Mouse (Mus musculus) v-Abl transformed pro-B cells (cell line): ENCODE results near the gene Mgat5.

Experiments used
- in situ Hi-C, 2 experiments: fragments of 400-800 bp; cut with MboI; formaldehyde crosslinking; loops; one replicate each; pipeline ENCODE4 v1.15.1; 2025; ENCODE audit not compliant: unreplicated experiment in 2 of 2

Mgat5 gene

GRCm38 (mm10) chr1:127299774-127300173 is 95.0 kb downstream of the Mgat5 start:
- in situ Hi-C loops = loop anchor here (5.0 to 25.0 kb wide), 5 partner anchors 87 to 363 kb away; partner anchors contain the start of gene Mgat5 (in 2 of the 2)

GRCm38 (mm10) chr1:127301038-127301437 is 96.2 kb downstream of the Mgat5 start:
- in situ Hi-C loops = loop anchor here (5.0 to 25.0 kb wide), 5 partner anchors 89 to 361 kb away; partner anchors contain the start of gene Mgat5 (in 2 of the 2)

DNA sequence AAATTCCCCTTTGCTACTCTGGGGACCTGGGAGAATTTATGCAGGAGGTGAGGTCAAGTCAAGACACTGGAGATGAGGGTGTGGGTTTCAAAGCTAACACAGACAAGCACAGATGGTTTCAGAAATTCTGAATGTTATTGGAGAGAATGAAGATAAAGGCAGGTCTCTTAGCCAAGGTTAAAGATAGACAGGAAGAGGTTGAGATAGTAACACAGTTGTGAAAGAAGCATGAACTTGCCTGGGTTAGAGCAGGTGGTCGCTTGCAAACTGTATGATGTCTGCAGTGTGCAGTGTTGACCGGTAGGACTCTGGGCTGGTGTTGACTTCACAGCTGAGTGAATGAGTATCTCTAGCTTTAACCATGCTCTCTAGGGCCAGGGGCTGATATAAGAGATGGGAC is 97.8 kb downstream of the Mgat5 start:
- in situ Hi-C loops = loop anchor here (5.0 to 25.0 kb wide), 5 partner anchors 90 to 360 kb away; partner anchors contain the start of gene Mgat5 (in 2 of the 2)

DNA sequence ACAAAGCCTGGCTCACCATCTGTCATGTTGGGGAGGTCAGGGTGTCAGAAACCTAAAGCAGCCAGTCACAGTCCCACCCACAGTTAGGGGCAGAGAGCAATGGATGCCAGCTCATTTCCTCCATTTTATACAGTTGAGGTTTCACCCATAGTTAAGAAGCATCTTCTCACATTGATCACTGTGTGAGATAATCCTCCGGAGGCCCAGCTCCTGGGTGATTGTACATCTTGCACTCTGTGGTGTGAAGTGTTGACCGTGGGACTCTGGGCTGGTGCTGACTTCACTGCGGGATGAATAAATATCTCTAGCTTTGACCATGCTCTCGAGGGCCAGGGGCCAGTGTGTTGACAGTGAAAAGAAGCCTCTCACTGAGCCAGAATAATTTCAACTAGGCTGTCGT is 99.0 kb downstream of the Mgat5 start:
- in situ Hi-C loops = loop anchor here (5.0 to 25.0 kb wide), 5 partner anchors 91 to 359 kb away; partner anchors contain the start of gene Mgat5 (in 2 of the 2)

- in situ Hi-C loops = loop anchor here (5.0 to 25.0 kb wide), 5 partner anchors 92 to 358 kb away; partner anchors contain the start of gene Mgat5 (in 2 of the 2)
These were observed 99.5 kb downstream of the Mgat5 start for GRCm38 (mm10) chr1:127304281-127304680.

GRCm38 (mm10) chr1:127305582-127305981 is 100.8 kb downstream of the Mgat5 start:
- in situ Hi-C loops = loop anchor here (5.0 to 25.0 kb wide), 5 partner anchors 93 to 357 kb away; partner anchors contain the start of gene Mgat5 (in 1 of the 2)

DNA sequence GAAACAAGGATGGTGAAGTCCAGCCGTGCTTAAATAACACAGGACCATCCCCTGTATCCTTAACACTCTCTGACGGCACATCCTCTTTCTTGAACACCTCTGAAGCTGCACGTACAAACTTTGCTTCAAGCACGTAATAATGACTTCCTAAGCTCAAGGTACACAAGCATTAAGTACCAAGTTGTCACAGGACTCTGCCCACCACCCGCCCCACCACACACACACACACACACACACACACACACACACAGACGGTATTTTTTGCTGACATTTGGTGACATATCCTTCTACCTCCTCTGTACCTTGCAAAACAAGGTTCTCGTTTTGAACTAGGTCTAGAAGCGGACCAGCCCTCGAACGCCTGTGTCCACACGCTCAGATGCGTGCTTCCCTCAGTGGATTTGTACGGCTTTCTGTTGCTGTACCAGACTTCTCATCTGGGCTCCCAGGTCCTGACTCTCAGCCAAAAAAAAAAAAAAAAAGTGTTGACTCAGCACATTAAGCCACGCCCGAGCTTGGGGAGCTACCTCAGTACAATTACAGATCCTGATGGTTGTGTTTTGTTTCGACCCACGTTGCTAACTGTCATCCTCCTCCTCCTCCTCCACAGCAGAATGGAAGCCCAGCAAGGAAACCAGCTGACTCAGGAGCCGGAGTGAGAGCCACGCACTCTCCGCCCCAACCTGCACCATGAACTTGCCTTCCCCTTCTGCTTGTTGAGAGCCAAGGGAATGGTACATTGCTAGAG is 101.4 kb downstream of the Mgat5 start:
- in situ Hi-C loops = loop anchor here (5.0 to 25.0 kb wide), 5 partner anchors 94 to 356 kb away; partner anchors contain the start of gene Mgat5 (in 1 of the 2)

DNA sequence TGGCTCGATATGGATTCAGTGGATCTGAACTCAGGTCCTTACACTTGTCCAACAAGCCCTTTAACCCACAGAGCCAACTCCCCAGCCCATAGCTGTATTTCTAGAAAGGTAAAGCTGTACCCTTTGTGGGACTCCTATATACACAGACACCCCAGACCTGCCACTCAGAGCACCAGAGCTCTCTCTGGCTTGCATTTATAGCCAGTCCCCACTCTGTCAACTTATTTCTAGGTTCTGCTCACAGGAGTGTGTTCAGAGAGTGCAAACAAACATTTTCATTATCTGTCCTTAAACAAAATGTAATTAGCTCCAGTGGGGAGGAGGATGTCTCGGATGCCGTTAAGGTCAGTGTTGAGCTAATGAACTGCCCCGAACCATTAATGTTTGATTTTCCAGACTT is 102.5 kb downstream of the Mgat5 start:
- in situ Hi-C loops = loop anchor here (5.0 to 25.0 kb wide), 5 partner anchors 95 to 355 kb away; partner anchors contain the start of gene Mgat5 (in 1 of the 2)

DNA sequence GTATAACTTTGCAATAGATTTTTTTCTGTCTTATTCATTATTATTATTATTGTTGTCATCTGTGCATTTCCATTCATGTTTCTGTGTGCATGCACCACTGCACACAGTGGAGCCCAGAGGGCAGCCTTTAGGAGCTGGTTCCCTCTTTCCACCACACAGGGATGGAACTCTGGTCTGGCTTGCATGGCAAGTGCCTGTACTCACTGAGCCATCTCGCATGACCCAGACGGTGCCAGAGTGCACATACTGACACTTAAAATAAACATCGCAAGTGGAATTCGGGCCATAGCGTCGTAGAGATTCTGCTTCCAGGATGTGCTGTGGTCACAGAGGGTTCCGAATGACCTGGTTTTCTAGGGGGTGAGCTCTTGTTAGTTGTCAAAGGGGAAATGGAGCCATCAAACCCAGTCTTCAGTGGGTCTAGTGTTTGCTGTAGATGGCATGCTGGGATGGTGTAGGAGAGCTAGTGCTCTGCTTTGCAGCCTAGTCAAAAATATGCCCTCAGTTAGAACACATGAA is 103.5 kb downstream of the Mgat5 start:
- in situ Hi-C loops = loop anchor here (5.0 to 25.0 kb wide), 5 partner anchors 96 to 354 kb away; partner anchors contain the start of gene Mgat5 (in 1 of the 2)

DNA sequence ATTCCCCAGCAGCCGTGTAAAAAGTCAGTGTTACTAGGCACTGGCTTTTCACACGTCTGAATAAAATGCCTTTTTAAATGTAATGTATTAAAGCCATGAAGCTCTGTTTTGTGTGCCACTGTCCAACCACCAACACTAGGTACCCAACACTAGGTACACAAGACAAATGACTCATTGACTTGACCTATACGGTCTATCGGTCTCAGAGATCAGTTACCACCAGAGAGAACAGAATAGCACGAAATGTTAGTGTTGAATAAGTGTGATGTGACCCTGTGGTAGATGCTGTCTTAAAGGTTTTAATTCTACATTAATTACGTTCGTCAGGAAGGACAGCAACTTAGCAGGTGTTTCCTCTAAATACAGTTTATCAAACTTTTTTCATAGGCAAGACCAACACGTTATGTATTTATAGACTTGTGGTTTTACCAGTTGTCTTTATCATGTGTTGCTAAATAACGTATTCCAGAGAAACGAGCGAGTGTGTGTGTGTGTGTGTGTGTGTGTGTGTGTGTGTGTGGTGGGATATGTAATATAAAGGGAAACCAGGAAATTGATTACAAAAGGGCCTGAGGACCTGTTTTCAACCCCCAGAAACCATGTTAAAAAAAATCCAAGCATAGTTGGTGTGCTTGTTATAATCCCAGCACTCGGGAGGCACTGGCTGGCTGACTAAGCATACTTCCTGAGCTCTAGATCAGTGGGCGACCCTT is 104.3 kb downstream of the Mgat5 start:
- in situ Hi-C loops = loop anchor here (5.0 to 25.0 kb wide), 5 partner anchors 97 to 353 kb away; partner anchors contain the start of gene Mgat5 (in 1 of the 2)

- in situ Hi-C loops = loop anchor here (25.0 kb wide), 2 partner anchors 98 to 352 kb away; partner anchors contain the start of gene Mgat5 (in 1 of the 2)
These were observed 105.2 kb downstream of the Mgat5 start for GRCm38 (mm10) chr1:127310011-127310410.

DNA sequence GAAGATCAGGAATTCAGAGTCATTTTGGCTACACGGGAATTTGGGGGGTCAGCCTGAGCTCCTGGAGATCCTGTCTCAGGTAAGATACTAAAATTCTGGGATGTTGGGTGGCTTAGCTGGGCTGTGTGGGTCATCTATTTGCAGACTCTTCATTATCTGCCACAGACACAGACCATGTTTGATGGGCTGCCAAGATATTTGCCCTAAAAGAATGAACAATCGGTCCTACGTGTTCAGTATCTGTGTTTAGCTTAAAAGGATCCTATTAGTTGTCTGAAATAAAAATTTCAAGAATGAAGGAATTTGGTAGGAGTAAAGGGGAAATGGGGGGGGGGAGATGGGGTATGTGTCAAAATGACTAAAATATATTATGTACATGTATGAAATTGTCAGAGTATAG is 105.9 kb downstream of the Mgat5 start:
- in situ Hi-C loops = loop anchor here (25.0 kb wide), 2 partner anchors 98 to 352 kb away; partner anchors contain the start of gene Mgat5 (in 1 of the 2)

DNA sequence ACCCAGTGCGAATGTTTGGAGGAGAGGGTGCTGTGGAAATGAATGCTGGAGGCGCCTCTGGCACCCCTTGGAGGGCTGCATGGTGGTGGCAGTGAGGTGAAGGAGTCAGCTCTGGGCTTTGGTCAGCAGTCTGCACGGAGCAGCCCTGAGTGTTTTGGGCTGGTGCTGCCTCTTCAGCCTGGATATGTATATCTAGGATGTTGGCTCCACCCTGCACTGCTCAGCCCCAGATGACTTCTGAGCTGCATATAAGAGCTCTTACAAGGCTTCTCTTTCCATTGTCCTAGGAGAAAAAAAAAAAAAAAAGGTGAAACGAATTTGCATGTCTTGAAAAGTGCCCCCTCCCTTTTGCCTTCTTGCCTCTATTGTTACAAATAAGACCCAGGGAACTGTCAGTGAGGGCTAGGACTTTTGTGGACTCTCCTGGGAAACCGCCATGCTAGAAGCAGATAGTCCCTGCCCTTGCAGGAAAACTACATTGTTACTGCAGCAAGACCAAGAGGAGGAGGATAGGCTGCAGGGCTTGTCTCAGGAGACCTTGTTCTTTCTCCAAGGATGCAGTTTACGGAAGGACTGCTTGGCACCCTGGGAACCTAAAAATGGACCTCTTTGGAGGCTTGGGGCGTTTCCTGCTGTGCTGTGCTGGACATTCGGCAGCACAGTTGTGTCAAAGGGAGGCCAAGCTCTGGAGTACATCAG is 109.0 kb downstream of the Mgat5 start:
- in situ Hi-C loops = loop anchor here (25.0 kb wide), 2 partner anchors 102 to 348 kb away; partner anchors contain the start of gene Mgat5 (in 1 of the 2)

- in situ Hi-C loops = loop anchor here (25.0 kb wide), 2 partner anchors 104 to 346 kb away; partner anchors contain the start of gene Mgat5 (in 1 of the 2)
These were observed 111.2 kb downstream of the Mgat5 start for GRCm38 (mm10) chr1:127315763-127316627.

- in situ Hi-C loops = loop anchor here (25.0 kb wide), 2 partner anchors 104 to 346 kb away; partner anchors contain the start of gene Mgat5 (in 1 of the 2)
These were observed 111.8 kb downstream of the Mgat5 start for GRCm38 (mm10) chr1:127316651-127317050.

DNA sequence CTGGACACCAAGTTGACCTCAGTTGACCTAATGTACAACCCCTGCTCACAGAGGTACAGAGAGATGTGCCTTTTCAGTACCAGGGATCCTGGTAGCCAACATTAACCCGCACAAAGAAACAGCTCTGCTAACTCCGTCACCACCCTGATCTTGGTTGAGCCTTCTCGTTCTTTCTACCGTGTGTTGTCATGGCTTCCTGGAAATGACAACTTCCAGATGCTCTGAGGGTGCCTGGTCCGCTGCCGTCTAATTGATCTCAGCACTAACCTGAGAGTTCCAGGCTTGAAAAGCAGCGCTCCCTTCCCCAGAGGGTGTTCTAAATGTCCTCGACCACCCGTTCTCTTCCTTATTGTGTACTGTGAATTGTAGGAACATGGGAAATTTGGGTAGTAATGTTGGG is 112.7 kb downstream of the Mgat5 start:
- in situ Hi-C loops = loop anchor here (25.0 kb wide), 2 partner anchors 105 to 345 kb away; partner anchors contain the start of gene Mgat5 (in 1 of the 2)

- in situ Hi-C loops = loop anchor here (25.0 kb wide), 2 partner anchors 106 to 344 kb away; partner anchors contain the start of gene Mgat5 (in 1 of the 2)
These were observed 113.7 kb downstream of the Mgat5 start for GRCm38 (mm10) chr1:127318486-127318885.

- in situ Hi-C loops = loop anchor here (25.0 kb wide), 2 partner anchors 107 to 343 kb away; partner anchors contain the start of gene Mgat5 (in 1 of the 2)
These were observed 115.0 kb downstream of the Mgat5 start for GRCm38 (mm10) chr1:127319768-127320167.
